Mouse (Mus musculus): ENCODE data around the gene Cdk2ap1.
A peak's percentile ranks its signal among the peaks of the same experiment; 100 is the strongest.
"Not testable (repeated sequence)": the region's sequence is repeated elsewhere in the genome, so short reads cannot be mapped to it uniquely, and the experiment has no call there.

The Cdk2ap1 gene

DNA sequence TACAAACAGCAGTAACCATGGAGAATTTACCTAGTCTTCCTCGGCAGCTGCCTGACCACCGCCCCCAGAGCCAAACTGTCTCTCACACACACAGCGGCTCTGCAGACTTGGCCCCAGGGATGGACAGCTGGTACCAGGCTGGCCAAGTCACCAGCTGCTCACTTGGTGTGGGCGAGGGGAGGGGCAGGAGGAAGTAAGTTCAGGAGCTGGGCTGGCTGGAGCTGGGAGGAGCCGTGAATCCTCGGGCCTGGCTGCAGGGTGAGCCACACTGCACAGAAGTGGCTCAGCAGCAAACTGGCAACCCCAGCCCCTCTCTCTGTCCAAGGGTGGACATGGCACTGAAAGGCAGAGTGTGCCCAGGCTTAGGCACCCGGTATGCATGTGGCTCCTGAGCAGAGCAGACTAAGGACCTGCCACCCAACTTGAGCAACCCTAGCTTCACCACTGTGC, 11.7 kb downstream of the Cdk2ap1 start:
- DNase-seq, result peak; percentile 18

DNA sequence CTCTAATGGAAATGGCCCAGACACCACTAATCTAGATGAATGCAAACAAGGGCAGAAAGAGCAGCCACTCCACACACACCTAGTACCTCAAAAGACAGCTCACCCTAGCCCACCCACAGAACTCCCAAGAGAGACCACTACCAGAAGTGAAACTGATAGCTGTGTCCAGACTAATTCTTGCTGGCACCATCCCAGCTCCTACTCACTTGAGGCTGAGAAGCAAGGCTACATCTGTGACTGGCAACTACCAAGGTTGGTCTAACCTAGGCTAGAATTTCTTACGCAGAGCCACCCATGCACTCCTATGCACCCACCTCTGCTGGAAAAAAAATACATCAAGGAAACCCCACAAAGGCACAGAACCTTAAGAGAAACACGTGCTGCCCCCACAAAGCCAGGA, 12.5 kb downstream of the Cdk2ap1 start:
- no peak for DNase-seq

DNA sequence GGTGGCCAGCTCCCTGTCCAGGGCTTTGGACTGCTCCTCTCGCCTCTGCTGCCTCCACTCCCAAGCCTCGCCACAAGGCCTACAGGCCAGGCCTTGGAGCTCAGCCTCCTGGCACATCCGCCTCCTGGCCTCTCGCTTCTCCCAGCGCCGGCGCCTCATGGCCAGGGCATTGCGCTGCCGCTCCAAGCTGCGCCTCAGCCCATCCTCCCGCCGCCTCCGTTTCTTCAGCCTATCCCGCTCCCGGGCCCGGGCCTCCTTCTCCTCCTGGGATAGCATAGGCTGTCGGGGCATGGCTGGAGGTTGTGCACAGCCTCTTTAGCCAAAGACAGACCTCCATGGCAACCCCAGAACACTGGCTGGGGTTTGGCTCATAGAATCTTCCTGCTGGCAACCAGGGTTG, 13.7 kb downstream of the Cdk2ap1 start:
- no peak for DNase-seq

DNA sequence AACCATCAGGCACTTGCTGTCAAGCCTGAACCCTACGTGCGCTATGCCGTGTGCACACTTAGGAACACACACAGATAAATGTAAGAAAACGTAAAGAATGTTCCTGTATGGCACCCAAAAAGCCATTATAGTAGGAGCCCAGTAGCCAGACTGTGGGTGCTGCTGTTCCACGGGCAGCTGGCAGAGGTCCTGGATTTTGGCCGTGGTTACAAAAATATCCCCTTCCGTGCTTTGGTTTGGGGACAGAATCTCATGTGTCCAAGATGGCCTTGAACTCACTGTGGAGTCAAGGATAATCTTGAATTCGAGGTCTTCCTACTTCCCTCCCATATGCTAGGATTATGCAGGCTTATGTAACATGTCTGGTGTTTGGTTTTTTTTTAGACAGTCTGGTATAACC, 20.0 kb downstream of the Cdk2ap1 start:
- no peak for DNase-seq

DNA sequence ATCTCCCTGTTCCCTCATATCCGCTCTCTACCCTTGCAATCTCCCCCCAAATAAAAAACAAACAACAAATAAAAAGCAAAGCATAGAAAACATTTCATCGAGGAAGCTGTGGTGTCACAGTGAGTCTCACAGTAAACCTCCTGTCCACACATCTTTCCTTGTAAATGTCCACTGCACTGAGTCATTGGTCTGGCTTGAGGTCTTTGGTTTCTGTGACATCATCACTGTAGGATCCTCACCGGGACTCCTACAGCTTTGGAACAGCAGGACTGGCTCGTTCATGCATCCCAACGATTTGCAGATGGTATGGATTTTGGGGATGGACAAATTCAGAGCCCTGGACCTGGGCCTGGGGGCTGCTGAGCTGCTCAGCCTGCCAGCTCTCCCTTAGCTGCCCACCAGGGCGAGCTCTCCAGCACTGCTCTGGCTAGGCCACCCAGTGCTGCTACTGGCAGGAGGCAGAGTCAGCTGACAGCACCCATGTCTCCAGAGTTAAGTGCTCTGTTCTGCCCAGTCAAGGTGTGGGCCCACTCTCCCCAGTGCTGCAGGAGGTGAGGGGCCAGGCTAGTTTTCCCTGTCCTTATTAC, 21.0 kb downstream of the Cdk2ap1 start:
- DNase-seq, result peak; percentile 40

DNA sequence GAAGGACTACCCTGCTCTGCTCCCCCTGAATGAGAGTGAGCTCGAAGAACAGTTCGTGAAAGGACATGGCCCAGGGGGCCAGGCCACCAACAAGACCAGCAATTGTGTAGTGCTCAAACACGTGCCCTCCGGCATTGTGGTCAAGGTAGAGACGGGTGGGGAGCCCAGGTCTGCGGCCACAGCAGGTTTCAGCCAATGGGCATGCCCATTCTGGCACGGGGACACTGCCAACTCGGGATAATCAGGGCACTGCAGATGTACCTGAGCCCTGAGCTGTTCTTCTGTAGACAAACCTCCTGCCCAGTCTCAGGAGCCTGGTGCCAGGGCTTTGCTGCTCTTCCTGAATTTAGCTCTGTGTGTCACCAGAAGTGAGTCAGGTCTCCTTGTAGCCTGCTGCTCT, 24.1 kb downstream of the Cdk2ap1 start:
- DNase-seq, result no peak

DNA sequence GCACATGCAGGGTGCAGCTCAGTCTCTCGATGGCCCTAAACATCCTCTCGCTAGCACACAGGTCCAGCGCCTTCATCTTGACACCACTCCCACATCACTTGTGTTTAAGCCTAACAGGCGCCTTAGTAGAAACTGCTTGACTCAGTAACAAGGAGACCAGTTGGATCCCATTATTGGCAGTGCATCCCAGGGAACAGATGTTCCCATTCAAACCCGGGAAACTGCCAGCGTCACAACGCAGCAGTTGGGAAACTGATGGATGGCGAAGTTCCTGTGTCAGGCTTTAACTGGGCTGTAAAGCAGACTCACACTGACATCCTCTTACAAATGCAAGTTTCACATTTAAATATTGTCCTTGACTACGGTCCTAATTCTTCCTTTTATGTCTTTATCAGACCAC, 25.0 kb downstream of the Cdk2ap1 start:
- no peak for DNase-seq

DNA sequence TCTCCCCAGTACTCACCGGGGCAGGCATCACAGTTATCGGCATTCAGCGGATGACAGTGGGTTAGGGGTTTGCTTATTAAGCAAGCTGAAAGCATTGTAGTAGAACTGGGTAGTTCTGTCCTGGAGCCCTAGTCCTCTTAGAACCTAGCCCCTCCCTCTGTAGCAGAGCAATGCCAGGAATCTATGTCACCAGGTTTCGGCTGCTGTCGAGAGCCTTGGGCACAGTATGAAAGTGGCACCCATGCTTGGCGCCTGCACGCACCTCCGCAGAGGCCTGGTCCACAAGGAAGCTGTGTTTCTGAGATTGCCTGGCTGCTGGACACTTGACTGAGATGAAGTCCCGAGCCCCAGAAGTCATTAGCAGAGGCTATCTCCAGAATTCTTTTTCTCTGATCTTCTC, 25.8 kb downstream of the Cdk2ap1 start:
- no peak for DNase-seq

DNA sequence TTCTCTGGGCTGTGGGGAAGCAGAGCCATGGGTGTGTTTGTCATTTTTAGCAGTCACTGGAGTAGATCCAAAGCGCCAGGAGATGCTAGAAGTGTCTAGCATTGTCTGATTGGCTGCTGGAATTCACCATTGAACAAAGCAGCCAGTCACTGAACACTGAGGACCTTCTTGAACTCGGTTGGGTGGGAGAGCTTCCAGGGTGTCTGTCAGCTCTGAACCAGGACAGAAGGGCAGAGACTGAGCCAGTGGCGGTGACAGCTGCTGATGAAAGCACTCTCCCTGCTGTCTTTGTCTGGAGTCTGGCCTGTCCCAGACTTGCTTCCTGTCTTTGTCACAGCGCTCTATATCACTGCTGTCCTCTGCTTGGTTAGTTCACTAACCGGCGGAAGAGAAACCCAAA, 28.5 kb downstream of the Cdk2ap1 start:
- no peak for DNase-seq

DNA sequence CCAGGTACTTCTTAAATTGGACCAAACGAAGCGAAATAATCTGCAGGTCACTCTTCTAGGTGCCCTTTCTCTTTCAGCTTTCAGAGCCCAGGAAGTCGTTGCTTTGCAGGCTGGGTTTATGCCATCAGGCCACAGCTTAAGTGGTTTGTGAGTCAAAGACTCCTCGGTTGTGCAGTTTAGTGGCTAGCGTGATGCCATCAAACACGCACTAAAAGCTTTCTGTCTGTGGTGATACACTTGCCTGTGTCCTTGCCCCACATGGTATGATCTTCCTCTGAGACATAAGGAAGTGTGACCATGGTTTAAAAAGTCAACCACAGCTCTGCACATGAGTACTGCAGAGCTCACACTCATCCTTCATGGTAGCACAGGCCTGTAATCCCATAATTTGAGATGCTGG, 32.8 kb downstream of the Cdk2ap1 start:
- no peak for DNase-seq

DNA sequence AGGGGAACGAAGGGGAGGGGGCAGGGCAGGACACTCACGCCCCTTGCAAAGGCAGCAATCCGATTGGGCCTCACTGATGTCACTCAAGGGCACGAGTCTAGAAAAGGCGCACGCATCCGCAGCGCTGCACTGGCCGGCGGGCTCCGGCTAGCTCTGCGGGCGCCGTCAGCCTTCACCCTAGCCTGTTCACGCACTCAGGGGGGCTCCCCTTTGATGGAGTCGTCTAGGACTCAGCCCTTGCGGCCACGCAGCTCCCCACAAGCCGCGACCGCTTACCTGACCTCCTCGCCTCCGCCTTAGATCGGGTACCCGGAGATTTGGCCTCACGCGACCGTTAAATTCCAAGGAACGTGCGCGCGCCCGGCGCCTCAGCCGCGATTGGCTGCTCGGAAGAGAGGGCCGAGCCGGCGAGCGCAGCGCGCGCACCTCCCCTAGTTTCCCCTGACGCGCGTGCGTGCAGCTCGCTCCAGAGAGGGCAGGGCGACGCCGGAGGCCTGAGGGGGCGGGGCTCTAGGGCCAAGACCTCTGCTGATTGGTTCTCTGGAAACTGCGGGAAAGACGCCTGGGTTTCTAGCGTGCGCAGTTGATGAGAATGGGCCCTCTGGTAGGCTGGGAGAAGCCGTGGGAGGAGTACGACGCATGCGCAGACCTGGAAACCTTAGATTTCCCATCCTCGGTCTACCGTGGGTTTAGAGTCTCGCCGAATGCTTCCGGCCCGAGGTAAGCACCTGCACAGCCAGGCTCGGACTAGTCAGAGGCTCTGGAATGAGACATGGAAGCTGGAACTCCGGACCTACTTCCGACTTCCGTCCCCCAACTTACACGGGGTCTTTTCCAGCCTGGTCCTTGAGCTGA, 35.1 kb downstream of the Cdk2ap1 start, which contains the start of the genes Mphosph9 and 2810006K23Rik:
TSS of gene Mphosph9 (minus strand) at position 463 of the 855 bp plus-strand sequence.
TSS of gene 2810006K23Rik (plus strand) at position 580 of the 855 bp plus-strand sequence.
- peak; percentile 100 for DNase-seq

DNA sequence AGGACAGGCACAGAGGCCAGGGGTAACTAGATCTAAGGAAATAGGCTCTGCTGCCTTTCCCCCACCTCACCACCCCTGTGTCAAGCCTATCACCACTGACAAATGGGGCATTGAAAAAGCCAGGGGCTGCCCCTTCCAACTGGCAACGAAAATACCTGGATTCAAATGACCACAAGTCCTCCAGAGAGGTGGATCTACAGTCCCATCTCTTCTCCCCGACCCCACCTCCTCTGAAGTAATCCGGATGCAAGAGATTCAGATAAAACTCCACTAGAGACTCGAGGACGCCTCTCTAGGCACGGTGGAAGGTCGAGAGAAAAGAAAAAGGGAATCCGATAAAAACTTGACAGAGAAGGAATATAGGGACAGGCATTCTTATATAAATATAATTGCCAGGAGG, 36.1 kb downstream of the Cdk2ap1 start:
- DNase-seq, result peak; percentile 26

DNA sequence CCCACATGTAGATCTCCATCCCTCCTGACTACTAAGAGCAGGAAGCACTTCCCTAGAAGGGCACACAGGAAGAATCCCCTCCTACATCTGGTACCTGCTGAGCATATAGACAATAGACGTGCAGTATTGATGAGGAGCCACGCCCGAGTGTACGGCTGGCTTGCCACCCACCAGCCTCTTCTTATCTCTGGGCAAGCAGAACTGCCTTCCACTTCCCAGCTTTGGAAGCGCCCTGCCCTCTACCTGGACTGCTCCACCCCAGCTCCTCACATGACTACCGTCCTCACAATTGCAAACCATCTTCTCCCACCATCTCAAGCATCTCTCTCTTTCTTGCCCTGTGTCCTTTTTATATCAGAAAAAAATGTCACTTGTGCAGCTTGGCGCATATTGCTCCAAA, 45.2 kb downstream of the Cdk2ap1 start:
- DNase-seq, result no peak

DNA sequence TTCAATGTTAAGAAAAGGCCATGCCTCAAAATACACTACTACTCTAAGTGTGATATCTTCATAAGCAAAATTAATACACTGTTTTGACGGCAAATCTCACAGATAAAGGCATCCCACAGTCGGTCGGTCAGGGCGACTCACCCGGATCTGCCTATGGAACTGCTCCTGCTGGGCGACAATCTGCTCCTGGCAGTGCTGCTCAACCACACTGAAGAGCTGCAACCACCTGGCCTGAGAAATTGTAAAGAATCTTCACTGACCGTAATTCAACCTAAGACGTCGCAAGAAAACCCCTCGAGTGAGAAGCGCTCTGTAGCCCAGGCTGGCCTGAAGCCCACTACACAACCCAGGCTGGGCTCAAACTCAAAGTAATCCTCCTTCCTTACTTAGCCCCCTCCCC, 46.9 kb downstream of the Cdk2ap1 start:
- DNase-seq, result no peak

DNA sequence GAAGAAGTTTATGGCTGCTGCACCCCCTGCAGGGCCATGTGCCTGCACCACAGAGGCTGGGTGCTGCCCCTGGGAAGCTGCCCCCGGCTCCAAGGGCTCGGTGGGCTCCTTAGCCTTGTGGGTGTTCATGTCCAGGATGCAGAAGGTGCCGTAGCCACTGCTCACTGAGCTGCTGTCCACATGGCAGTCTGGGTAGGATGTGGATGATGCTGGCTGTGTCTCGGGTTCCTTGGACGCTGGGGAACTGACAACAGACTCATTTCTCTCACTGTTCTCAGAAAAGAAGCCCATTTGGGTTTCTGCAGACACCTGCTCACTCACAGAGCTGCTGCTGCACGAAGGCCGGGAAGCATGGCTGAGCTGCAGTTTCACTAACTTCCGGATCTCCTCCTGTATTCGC, 47.4 kb downstream of the Cdk2ap1 start:
- DNase-seq, result no peak

DNA sequence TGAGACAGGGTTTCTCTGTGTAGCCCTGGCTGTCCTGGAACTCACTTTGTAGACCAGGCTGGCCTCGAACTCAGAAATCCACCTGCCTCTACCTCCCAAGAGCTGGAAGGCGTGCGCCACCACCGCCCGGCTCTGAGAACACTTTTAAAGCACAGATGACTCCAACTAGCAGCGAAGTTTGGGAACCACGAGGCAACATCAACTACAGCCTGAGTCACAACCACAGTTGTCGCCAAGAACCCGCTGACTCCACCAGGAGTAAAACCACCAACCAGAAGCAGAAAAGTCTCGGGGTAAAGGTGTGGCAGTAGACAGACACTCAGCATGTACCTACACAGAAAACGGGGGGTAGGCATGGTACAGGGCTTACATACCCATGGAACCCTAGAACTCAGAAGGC, 52.8 kb downstream of the Cdk2ap1 start:
- DNase-seq, result no peak

DNA sequence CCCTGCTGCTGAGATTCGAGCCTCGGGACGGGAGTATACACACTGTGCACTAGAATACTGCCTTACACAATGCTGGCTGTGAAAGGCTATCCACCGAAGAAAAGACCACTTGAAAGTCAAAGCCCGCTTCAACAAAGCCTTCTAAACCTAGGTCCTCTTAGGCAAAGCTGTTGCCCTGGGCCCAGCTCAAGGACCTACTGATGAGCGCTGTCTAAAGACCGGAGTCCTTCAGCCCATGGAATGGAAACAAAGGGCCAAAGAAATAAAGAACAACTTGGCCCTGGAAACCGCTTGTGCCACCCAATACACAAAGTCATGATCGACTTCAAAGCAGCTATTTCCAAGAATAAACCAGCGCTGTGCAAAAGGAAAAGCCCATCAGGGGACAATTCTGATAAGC, 53.7 kb downstream of the Cdk2ap1 start:
- DNase-seq, result no peak

DNA sequence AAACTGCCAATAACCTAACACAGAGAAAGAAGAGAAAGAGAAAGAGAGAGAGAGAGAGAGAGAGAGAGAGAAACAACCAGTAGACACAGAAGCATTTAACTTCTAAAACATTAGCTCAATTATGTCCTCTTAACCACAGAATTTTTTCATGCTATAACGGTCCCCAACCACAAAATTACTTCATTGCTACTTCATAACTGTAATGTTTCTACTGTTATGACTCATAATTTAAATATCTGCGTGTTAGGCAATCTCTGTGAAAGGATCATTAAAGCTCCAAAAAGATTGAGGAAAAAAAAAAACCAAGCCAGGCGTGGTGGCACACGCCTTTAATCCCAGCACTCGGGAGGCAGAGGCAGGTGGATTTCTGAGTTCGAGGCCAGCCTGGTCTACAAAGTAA, 60.0 kb downstream of the Cdk2ap1 start:
- DNase-seq, result not testable (repeated sequence)

DNA sequence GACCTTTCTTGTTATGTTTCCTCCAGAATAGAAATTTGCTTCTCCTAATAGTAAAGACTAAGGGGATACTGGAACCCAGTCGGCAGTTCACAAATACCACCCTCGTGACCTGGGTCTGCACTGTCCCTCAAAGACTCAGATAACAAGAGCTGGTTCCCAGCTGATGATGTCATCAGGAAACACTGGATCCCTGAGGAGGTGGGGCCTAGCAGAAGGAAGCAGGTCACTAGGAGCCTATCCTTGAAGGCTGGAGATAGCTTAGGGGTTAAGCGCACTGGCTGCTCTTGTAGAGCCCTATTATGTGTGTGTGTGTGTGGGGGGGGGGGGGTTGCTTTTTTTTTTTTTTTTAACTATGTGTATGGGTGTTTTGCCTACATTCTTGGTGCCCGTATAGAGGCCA, 62.8 kb downstream of the Cdk2ap1 start:
- no peak for DNase-seq

DNA sequence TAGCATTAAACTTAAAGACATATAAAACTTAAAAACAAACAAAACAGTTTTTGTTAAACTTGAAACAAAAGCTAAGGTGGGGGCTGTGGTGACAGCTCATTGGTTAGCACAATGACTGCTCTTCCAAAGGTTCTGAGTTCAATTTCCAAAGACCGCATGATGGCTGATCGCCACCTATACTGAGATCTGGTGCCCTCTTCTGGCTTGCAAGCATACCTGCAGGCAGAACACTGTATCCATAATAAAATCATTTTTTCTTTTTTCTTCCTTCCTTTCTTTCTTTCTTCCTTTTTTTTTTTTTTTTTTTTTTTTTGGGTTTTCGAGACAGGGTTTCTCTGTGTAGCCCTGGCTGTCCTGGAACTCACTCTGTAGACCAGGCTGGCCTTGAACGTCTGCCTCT, 63.6 kb downstream of the Cdk2ap1 start:
- peak; percentile 18 for DNase-seq

DNA sequence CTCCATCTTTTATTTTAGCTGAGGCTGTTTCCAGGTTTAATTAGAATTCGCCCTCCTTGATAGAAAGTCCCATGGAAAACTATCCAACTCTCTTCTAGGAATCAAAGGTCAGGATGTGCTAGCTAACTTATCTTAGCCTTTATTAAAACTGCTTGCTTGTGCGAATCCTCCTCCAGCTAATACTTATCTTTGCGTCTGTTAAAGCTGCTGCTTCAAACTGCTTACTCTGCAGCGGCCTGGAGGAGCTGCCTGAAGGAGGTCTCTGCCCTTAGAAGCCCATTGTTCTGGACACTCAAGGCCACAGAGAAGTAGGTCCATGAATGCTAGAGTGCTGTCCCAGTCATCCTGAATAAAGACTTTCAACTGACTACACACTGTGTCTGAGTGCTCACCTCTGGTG, 66.4 kb downstream of the Cdk2ap1 start:
- DNase-seq, result no peak

Measured in thymus, postnatal 25 days (tissue).